Mouse (Mus musculus): ENCODE results near the gene Slc29a4. TPM values are rescaled to one million over a fixed set of nuclear protein-coding genes. Genes with fewer than 3 reads are reported as not detected.
A peak's percentile ranks its signal among the peaks of the same experiment; 100 is the strongest.

Gene Slc29a4
- 10 to 100 TPM; 14.4 to 22.8 TPM for total RNA-seq (2021)
- long read RNA-seq, experiment 1, transcript Slc29a4-201 (11 exons, 2,789 nt), result major isoform, 12 of 20 reads
- long read RNA-seq, experiment 1, partial matches to known transcripts, result 2 of 20 reads
- long read RNA-seq, experiment 1, other reads (novel, unspliced or antisense), result 6 of 20 reads
- long read RNA-seq, experiment 2, transcript Slc29a4-201 (11 exons, 2,789 nt), result major isoform, 14 of 25 reads
- long read RNA-seq, experiment 2, partial matches to known transcripts, result 3 of 25 reads
- long read RNA-seq, experiment 2, other reads (novel, unspliced or antisense), result 8 of 25 reads

GRCm38 (mm10) chr5:142692248-142692647 is at the start of gene Slc29a4:
Gene Slc29a4 (plus strand): TSS chr5:142692512.
- DNase-seq, result no peak

- no peak for DNase-seq
These were observed 44.1 kb upstream of the Slc29a4 start for GRCm38 (mm10) chr5:142648162-142648561.

- DNase-seq, result no peak
These were observed 42.8 kb upstream of the Slc29a4 start for GRCm38 (mm10) chr5:142649460-142650050.

- peak in 1 of 2 experiments; percentile 29 for DNase-seq
These were observed 41.9 kb upstream of the Slc29a4 start for GRCm38 (mm10) chr5:142650390-142650789.

- DNase-seq, result no peak
These were observed 41.4 kb upstream of the Slc29a4 start for GRCm38 (mm10) chr5:142650794-142651497.

GRCm38 (mm10) chr5:142652266-142652665 is 40.0 kb upstream of the Slc29a4 start:
- no peak for DNase-seq

GRCm38 (mm10) chr5:142660656-142661434 is 31.5 kb upstream of the Slc29a4 start:
- no peak for DNase-seq

GRCm38 (mm10) chr5:142667921-142668320 is 24.4 kb upstream of the Slc29a4 start:
- DNase-seq, result no peak

GRCm38 (mm10) chr5:142668556-142669263 is 23.6 kb upstream of the Slc29a4 start:
- no peak for DNase-seq

- DNase-seq, result peak; percentile 20
These were observed 22.6 kb upstream of the Slc29a4 start for GRCm38 (mm10) chr5:142669726-142670125.

- DNase-seq, result peak; percentile 33 to 39
These were observed 19.2 kb upstream of the Slc29a4 start for GRCm38 (mm10) chr5:142673082-142673481.

- DNase-seq, result peak; percentile 90 to 92
These were observed 14.2 kb upstream of the Slc29a4 start for GRCm38 (mm10) chr5:142678141-142678571.

- no peak for DNase-seq
These were observed 13.2 kb upstream of the Slc29a4 start for GRCm38 (mm10) chr5:142679065-142679464.

- DNase-seq, result peak; percentile 65 to 68
These were observed 10.4 kb upstream of the Slc29a4 start for GRCm38 (mm10) chr5:142681911-142682310.

- no peak for DNase-seq
These were observed 9.8 kb upstream of the Slc29a4 start for GRCm38 (mm10) chr5:142682529-142682928.

GRCm38 (mm10) chr5:142688866-142689265 is 3.4 kb upstream of the Slc29a4 start:
- no peak for DNase-seq

GRCm38 (mm10) chr5:142690343-142690742 is 2.0 kb upstream of the Slc29a4 start:
- no peak for DNase-seq

GRCm38 (mm10) chr5:142692971-142693737 is 842 bp downstream of the Slc29a4 start:
- DNase-seq, result no peak

- DNase-seq, result no peak
These were observed 1.6 kb downstream of the Slc29a4 start for GRCm38 (mm10) chr5:142693738-142694430.
